Mouse (Mus musculus) forebrain, postnatal 0 days (tissue): Measurements from ENCODE around the gene Acot2. TPM values are rescaled to one million over a fixed set of nuclear protein-coding genes. Genes with fewer than 3 reads are reported as not detected.
"Not testable (repeated sequence)": the region's sequence is repeated elsewhere in the genome, so short reads cannot be mapped to it uniquely, and the experiment has no call there.

ENCODE experiments used
- ATAC-seq: fragments of 200-750 bp; cut with Nextera tagmentation; 2 replicates; pipeline ENCODE4 v1.8.0; 2017; ENCODE audit warnings: mild to moderate bottlenecking, moderate library complexity
- DNase-seq: peaks from one replicate; pipeline ENCODE4 v3.0.0-alpha.2; 2015
- H3K27ac ChIP-seq: fragments of 300-500 bp; sonication (generic); 2 replicates; pipeline ENCODE4 v1.5.1; 2014; ENCODE audit warnings: low read depth, mild to moderate bottlenecking, antibody characterized with exemption, low read length, moderate library complexity, mixed read lengths
- H3K27me3 ChIP-seq: fragments of 300-500 bp; sonication (generic); 2 replicates; pipeline ENCODE4 v1.6.1; 2014; ENCODE audit warnings: mild to moderate bottlenecking, low read length, mixed read lengths; ENCODE audit not compliant: insufficient read depth
- H3K36me3 ChIP-seq: fragments of 300-500 bp; sonication (generic); 2 replicates; pipeline ENCODE4 v1.6.1; 2014; ENCODE audit warnings: mild to moderate bottlenecking, moderate library complexity; ENCODE audit not compliant: insufficient read depth
- H3K4me1 ChIP-seq: fragments of 300-500 bp; sonication (generic); 2 replicates; pipeline ENCODE4 v1.6.1; 2014; ENCODE audit warnings: antibody characterized with exemption; ENCODE audit not compliant: insufficient read depth
- H3K4me2 ChIP-seq: fragments of 300-500 bp; sonication (generic); 2 replicates; pipeline ENCODE4 v1.6.1; 2014; ENCODE audit warnings: low read depth, mild to moderate bottlenecking, moderate library complexity
- H3K4me3 ChIP-seq: fragments of 300-500 bp; sonication (generic); 2 replicates; pipeline ENCODE4 v1.5.1; 2014; ENCODE audit warnings: low read depth, low read length, mixed read lengths
- H3K9ac ChIP-seq: fragments of 300-500 bp; sonication (generic); 2 replicates; pipeline ENCODE4 v1.6.1; 2014; ENCODE audit warnings: mild to moderate bottlenecking
- H3K9me3 ChIP-seq: fragments of 300-500 bp; sonication (generic); 2 replicates; pipeline ENCODE4 v1.6.1; 2016; ENCODE audit warnings: low read length
- CTCF ChIP-seq: sonication (generic); IDR thresholded peaks from 2 replicates; pipeline ENCODE4 v1.5.1; 2016; ENCODE audit warnings: antibody characterized with exemption, control low read depth, low read depth
- WGBS: fragments of 180-500 bp; shearing (Covaris S2); extraction: QIAGEN DNeasy Blood & Tissue Kit; methylation state at CpG from one replicate; pipeline ENCODE4 v1.1.7; 2014; 5-methylcytosine and 5-hydroxymethylcytosine counted together
- polyA plus RNA-seq: library from polyadenylated mRNA; unstranded; fragments of >200 nt; fragmentation: Nextera tagmentation; extraction: Ambion mirVana; gene quantifications from 2 replicates; pipeline ENCODE4 v1.2.1, GENCODE M21; 2015
- total RNA-seq: library from RNA; depleted of rRNA; stranded (reverse); fragments of >200 nt; gene quantifications from 2 replicates; pipeline ENCODE4 v1.2.3, GENCODE M21; 2014

The Acot2 gene
- total and polyA plus RNA-seq, 2 experiments from 2014 or later, result 17.5 to 24.2 TPM

- DNase-seq, result peak; percentile 73
- no peak for TF ChIP-seq CTCF
- peak; percentile 77 for ATAC-seq
Measured at GRCm38 (mm10) chr12:83998341-83999107, 10.9 kb downstream of the Acot2 start.

GRCm38 (mm10) chr12:83999237-83999636 is 11.6 kb downstream of the Acot2 start:
- H3K9ac ChIP-seq, H3K27me3 ChIP-seq, H3K27ac ChIP-seq, H3K36me3 ChIP-seq, H3K4me2 ChIP-seq, H3K9me3 ChIP-seq, H3K4me1 ChIP-seq, H3K4me3 ChIP-seq, DNase-seq: not testable (repeated sequence)
- WGBS, result 60% methylated on average over 8 of the region's 8 CpGs
- peak; percentile 16; the same call in 1 of the 2 replicates for ATAC-seq

More at GRCm38 (mm10) chr12:83998341-83999107, 10.9 kb downstream of the Acot2 start:
- Histone ChIP-seq H3K4me3 (no peak overlapping the region), H3K27ac (peak overlapping the region; percentile 71), H3K9ac (no peak overlapping the region), H3K4me1 (peaks cover 6% of the 10 kb centered on the region; the same call in 1 of the 2 replicates), H3K9me3 (no peaks in the 10 kb centered on the region), H3K27me3 (no peaks in the 10 kb centered on the region), H3K36me3 (no peaks in the 10 kb centered on the region), H3K4me2 (no peak overlapping the region)
- 44% methylated on average over 11 of the region's 11 CpGs for WGBS

- no peak overlapping the region for H3K9ac ChIP-seq
- H3K4me3 ChIP-seq, result no peak overlapping the region
- no peak for TF ChIP-seq CTCF
- peaks cover 6% of the 10 kb centered on the region; the same call in 1 of the 2 replicates for H3K4me1 ChIP-seq
- H3K27ac ChIP-seq, result no peak overlapping the region
- no peaks in the 10 kb centered on the region for H3K9me3 ChIP-seq
- H3K4me2 ChIP-seq, result no peak overlapping the region
- H3K36me3 ChIP-seq, result no peaks in the 10 kb centered on the region
- WGBS, result 88% methylated on average over 3 of the region's 3 CpGs
- no peaks in the 10 kb centered on the region for H3K27me3 ChIP-seq
- ATAC-seq (no peak), DNase-seq (no peak)
Measured at GRCm38 (mm10) chr12:84000418-84000817, 12.8 kb downstream of the Acot2 start.

- Histone ChIP-seq H3K27me3 (no peaks in the 10 kb centered on the region), H3K36me3 (no peaks in the 10 kb centered on the region), H3K4me2 (no peak overlapping the region), H3K9ac (no peak overlapping the region), H3K9me3 (no peaks in the 10 kb centered on the region), H3K27ac (no peak overlapping the region), H3K4me3 (no peak overlapping the region), H3K4me1 (0 out of 2 replicates have a peak, but pooled peaks cover 2% of the 10 kb centered on the region)
- TF ChIP-seq CTCF, result no peak
- ATAC-seq (no peak), DNase-seq (no peak)
- 88% methylated on average over 1 of the region's 1 CpGs for WGBS
Measured at GRCm38 (mm10) chr12:84003866-84004265, 16.2 kb downstream of the Acot2 start.

- H3K27me3 ChIP-seq, result no peaks in the 10 kb centered on the region
- H3K4me3 ChIP-seq, result no peak overlapping the region
- 87% methylated on average over 12 of the region's 12 CpGs for WGBS
- no peak for ATAC-seq
- no peaks in the 10 kb centered on the region for H3K36me3 ChIP-seq
- H3K4me1 ChIP-seq, result peaks cover 16% of the 10 kb centered on the region
- H3K9me3 ChIP-seq, result no peaks in the 10 kb centered on the region
- TF ChIP-seq CTCF, result no peak
- no peak overlapping the region for H3K9ac ChIP-seq
- peak overlapping the region; percentile 66 for H3K27ac ChIP-seq
- no peak overlapping the region for H3K4me2 ChIP-seq
- DNase-seq, result no peak
Measured at GRCm38 (mm10) chr12:84008251-84008650, 20.6 kb downstream of the Acot2 start.

- WGBS, result 34% methylated on average over 8 of the region's 8 CpGs
- H3K4me1 ChIP-seq, result peaks cover 16% of the 10 kb centered on the region
- H3K4me3 ChIP-seq, result peak overlapping the region; percentile 48
- H3K4me2 ChIP-seq, result peak overlapping the region; percentile 54
- ATAC-seq, result no peak
- H3K27ac ChIP-seq, result peak overlapping the region; percentile 66
- H3K9me3 ChIP-seq, result no peaks in the 10 kb centered on the region
- H3K27me3 ChIP-seq, result no peaks in the 10 kb centered on the region
- TF ChIP-seq CTCF, result no peak
- no peak for DNase-seq
- H3K9ac ChIP-seq, result peak overlapping the region; percentile 58; the same call in 1 of the 2 replicates
- no peaks in the 10 kb centered on the region for H3K36me3 ChIP-seq
Measured at GRCm38 (mm10) chr12:84008729-84009128, 21.1 kb downstream of the Acot2 start.

GRCm38 (mm10) chr12:84009171-84009965 is 21.7 kb downstream of the Acot2 start, which contains the start of gene Acot1:
Gene Acot1, plus strand, starts transcription at chr12:84009490.
- ATAC-seq, result peak; percentile 94

More at GRCm38 (mm10) chr12:84009171-84009965, 21.7 kb downstream of the Acot2 start, which contains the start of gene Acot1:
- Histone ChIP-seq H3K27ac (peak within 1 kb of the TSS; percentile 66), H3K9ac (peak within 1 kb of the TSS; percentile 58), H3K4me2 (peak within 1 kb of the TSS; percentile 54), H3K4me1 (peaks cover 16% of the 10 kb centered on the region), H3K4me3 (peak within 1 kb of the TSS; percentile 48)
- WGBS, result under 1% methylated on average over 51 of the region's 70 CpGs
- not testable (repeated sequence) for H3K9me3 ChIP-seq, H3K36me3 ChIP-seq, H3K27me3 ChIP-seq
- peak; percentile 82 for DNase-seq
